Mouse (Mus musculus) liver, postnatal 0 days (tissue): ENCODE data around the gene Msantd3.

Experiments used
- CTCF ChIP-seq: sonication (generic); IDR thresholded peaks from 2 replicates; pipeline ENCODE4 v1.5.1; 2016; ENCODE audit warnings: antibody characterized with exemption, low read depth
- EP300 ChIP-seq: IDR thresholded peaks from 2 replicates; pipeline ENCODE4 v1.6.1; 2016; ENCODE audit warnings: antibody characterized with exemption, low read depth, mild to moderate bottlenecking

DNA sequence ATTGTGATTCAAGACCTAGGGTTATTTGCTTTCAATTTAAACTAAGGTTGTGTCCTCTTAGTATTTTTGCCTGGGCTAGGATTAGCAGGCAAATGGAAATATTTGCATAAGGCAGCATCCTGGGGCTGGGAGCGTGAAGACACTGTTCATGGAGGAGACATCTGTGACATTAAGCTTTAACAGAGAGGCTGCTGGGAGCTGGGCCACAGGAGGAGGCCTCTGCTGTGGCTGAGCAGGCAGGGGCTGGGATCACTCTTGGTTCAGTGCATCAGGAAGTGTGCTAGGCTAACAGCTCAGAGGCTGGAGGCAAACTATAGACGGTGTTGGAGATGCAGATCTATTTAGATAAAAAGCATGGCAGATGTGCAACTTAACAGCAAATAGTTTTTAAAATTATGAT, 43.2 kb downstream of the Msantd3 start:
- no peak for TF ChIP-seq CTCF
- TF ChIP-seq EP300: no peak
